Mouse (Mus musculus): ENCODE measurements around the gene Thrsp.

DNA sequence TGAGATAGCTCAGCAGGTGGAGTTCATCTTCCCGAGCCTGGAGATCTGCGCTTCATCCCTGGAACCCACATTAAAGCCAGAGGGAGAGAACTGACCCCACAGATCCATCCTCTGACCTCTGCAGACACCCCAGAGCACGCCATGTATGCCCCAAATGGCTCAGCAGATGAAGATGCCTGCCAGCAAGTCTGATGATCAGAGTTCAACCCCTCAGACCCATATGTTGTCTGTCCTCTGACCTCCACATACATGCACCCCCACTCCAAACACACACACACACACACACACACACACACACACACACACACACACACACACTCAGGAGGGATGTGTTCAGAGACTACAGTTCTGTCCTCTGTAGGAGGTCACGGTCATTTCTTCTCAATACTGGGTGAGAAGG lies 1.1 kb downstream of the Thrsp start:
- TF ChIP-seq CTCF (conservative IDR thresholded peaks at IDR 0.05; ENCODE audit: insufficient read depth, insufficient read length, low read depth, low read length) = no peak
- no peak for TF ChIP-seq POLR2A (IDR thresholded peaks at IDR 0.05; ENCODE audit: low read depth, low read length)
